Mouse (Mus musculus): ENCODE results near the gene Sap30bp. TPM values are rescaled to one million over a fixed set of nuclear protein-coding genes. Genes with fewer than 3 reads are reported as not detected.

Sap30bp gene
- total RNA-seq (2023): 33.5 TPM

DNA sequence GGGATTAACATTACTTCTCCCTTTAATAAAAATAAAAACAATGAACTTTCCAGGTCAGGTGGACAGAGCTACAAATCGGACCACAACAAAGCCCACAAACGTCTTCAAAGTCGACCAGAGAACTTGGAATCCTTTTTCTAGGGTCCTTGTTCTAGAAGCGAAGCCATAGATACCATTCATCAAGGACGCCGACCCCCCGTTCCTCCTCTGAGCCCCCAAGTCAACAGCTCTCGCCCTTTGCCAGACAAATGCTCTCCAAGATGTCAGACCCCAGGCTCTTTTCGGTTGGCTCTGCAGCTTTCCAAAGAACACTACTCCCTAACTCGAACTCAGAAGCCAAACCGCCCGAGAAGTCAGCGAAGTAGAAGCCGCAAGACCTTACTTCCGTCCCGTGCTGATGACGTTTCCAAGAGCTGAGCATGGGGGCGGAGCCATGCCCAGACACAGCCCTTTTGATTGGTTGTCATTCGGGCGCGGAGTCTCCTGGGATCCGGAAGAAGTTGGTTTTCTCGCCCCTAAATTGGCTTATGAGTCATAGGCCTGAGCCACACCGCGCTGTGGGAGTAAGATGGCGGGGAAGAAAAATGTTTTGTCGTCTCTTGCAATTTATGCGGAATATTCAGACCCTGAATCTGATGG is at the start of gene Sap30bp, which contains the start of gene Recql5:
Gene Sap30bp, plus strand, starts transcription at position 175 of the 639 bp plus-strand sequence.
Gene Recql5, minus strand, starts transcription at position 370 of the 639 bp plus-strand sequence.

DNA sequence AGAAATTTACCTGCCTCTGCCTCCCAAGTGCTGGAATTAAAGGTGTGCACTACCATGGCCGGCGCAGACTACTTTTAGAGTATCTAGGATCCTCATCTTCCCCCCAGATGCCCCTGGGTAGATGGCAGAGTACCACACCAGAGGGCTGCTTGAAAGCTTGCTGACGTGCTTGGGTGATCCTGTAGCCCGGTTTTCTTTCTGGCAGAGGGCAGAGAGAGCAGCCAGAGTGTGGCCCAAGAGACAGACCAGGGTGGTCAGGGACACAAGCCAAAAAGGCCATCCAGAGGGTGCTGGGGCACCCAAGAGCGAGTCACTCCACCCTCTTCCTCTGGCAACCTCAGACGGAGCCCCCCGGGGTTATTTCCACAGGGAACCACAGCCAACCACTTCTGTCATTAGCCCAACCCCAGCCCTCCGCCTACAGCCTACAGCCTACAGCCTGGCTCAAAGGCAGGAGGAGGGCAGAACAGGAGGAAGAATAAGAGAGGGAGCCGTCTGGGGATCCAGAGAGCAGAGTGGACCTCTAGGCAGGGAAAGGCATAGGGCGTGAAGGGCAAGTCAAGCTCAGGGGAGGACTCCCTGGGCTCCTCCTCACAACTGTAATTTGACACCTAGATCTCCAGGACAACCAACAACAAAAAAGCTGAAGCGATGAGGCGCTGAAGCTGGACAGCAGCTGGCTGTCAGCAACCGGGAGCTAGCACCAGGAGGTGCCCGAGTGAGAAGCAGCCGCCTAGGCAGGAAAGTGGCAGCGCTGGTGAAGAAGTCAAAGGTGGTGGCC is 33.4 kb upstream of the Sap30bp start, which contains the start of gene Smim5:
Gene Smim5, plus strand, starts transcription at position 481 of the 781 bp plus-strand sequence.

DNA sequence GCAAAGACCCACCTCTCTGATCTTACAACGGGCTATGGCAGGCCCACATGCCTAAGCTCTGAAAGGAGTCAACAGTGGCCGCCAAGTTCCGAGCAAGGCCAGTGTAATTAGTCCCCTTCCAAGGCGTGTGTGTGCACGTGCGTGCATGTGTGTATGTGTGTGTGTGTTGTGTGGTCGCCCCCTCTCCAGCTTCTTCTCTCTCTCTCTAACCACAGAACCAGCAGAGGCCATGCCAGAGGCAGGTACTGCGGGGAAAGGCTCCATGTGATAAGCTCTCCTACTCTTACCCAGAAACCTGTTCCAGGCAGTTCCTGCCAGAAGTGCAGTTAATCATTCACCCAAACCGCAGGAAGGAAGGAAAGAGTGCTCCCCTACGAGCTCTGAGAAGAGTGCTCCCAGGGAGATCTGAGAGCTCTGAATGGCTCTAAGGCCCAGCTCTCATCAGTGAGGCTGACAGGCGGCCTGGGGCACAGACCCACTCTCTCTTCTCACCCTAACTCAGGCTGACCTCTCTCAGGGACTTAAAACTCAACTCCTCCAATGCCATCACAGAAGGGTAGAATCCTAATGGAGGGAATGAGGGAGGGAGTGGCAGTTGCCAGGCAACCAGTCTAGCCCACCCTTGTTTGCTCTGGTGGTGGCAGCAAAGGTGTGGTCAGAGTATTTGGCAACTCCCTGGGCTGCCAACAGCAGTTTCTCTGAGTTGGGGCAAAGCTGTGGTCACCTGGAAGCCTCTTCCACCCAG is 21.3 kb upstream of the Sap30bp start, which contains the start of gene Smim6:
Gene Smim6, plus strand, starts transcription at position 386 of the 745 bp plus-strand sequence.

DNA sequence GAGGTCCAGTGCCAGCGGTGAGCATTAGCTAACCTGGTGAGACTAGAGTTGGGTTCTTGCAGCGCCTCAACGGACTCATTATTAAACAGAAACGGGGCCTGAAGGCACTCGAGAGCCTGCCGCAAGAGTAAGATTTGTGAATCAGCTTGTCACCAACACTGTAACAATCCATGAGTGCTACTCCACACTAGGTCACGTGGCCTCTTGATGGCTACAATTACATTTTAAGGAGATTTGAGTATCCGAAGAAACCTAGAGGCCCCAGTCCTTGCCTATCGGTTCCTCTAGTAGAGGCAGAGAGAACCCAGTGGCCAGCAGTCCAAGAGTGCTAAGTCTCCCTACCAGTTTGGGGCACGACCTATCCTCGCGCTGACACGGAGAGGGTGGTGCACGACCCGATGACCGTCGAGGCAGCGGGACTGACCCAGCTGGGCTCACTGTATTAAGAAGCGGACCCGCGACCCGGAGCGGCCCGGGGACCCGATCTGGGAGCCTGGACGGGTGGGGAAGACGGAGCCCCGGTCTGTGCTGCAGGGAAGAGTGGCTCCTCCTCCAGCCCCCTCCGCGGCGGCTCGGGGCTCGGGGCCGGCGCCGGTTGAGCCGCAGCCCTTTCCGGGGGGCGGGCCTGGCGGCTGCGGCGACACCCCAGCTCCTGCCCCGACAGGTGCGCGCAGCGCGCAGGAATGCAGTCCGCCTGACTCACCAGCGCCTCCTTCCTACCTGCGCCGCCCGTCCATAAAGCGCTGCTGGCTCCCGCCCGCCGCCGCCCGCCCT is 41.4 kb downstream of the Sap30bp start, which contains the start of gene Itgb4:
Gene Itgb4, plus strand, starts transcription at position 401 of the 774 bp plus-strand sequence.

DNA sequence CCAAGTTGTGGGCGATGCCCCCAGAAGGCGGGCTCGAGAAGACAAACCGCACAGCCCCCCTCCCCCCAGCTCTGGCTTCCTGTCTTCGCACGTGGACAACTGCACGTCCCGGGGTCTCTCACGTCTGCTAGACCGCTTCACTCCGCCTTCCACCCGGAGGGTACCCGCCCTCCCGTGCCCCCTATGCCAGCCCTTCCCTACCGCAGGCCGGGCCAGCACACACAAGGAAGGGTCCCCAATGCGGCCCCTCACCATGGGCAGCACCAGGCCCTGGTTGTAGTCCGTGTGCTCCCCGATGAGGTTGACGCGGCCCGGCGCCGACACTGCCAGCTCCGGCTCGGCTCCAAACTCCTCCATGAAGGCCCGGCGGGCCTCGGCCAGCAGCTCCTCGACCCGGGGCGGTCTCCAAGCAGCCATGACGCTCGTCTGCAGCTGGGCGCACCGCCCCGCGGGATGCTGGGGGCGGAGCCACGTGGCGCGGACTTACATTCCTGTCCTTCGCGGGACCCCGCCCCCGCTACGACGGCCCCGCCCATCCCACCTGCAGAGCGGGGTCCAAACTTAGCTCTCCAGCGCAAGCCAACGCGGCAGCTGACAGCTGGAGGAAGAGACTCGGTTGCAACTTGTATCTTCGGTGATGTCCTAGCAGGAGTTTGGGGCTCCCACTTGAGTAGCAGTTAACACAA is 79.3 kb downstream of the Sap30bp start, which contains the start of gene Galk1:
Gene Galk1, minus strand, starts transcription at position 458 of the 686 bp plus-strand sequence.

Other genes starting within 250 kb of the Sap30bp start
- gene Grb2, start 224.7 kb upstream of the Sap30bp start, total RNA-seq (2023): 156 TPM
- 71.8 TPM for gene Tmem94, start 167.8 kb upstream of the Sap30bp start, total RNA-seq (2023)
- gene Caskin2, start 119.6 kb upstream of the Sap30bp start, total RNA-seq (2023): 2.3 TPM
- gene Tsen54, start 118.6 kb upstream of the Sap30bp start, total RNA-seq (2023): 18.7 TPM
- gene Llgl2, start 109.2 kb upstream of the Sap30bp start, total RNA-seq (2023): 25.2 TPM
- not detected for gene Myo15b, start 74.9 kb upstream of the Sap30bp start, total RNA-seq (2023)
- not detected for gene Smim5, start 33.3 kb upstream of the Sap30bp start, total RNA-seq (2023)
- gene Smim6, start 21.3 kb upstream of the Sap30bp start, total RNA-seq (2023): not detected
- 20.7 TPM for gene Recql5, start 195 bp downstream of the Sap30bp start, total RNA-seq (2023)
- 0.59 TPM for gene Itgb4, start 41.4 kb downstream of the Sap30bp start, total RNA-seq (2023)
- gene Galk1, start 79.4 kb downstream of the Sap30bp start, total RNA-seq (2023): 15.2 TPM
- 1,631 TPM for gene H3f3b, start 94.7 kb downstream of the Sap30bp start, total RNA-seq (2023)
- 58.6 TPM for gene Unk, start 97.0 kb downstream of the Sap30bp start, total RNA-seq (2023)
- 85.3 TPM for gene Unc13d, start 144.7 kb downstream of the Sap30bp start, total RNA-seq (2023)
- gene Wbp2, start 153.7 kb downstream of the Sap30bp start, total RNA-seq (2023): 174 TPM
- gene Trim47, start 193.9 kb downstream of the Sap30bp start, total RNA-seq (2023): 1.8 TPM
- 39.2 TPM for gene Trim65, start 197.8 kb downstream of the Sap30bp start, total RNA-seq (2023)
- gene Mrpl38, start 205.6 kb downstream of the Sap30bp start, total RNA-seq (2023): 59.1 TPM
- gene Fbf1, start 234.9 kb downstream of the Sap30bp start, total RNA-seq (2023): 27.4 TPM

Measured in CD4-positive naive resting alpha-beta T cell, adult 57 days (primary cell).